Mouse (Mus musculus) midbrain, embryonic 13.5 days (tissue): ENCODE data around the gene Ehd4. TPM values are rescaled to one million over a fixed set of nuclear protein-coding genes. Genes with fewer than 3 reads are reported as not detected.

Experiments
- ATAC-seq: fragments of 200-750 bp; cut with Nextera tagmentation; 2 replicates; pipeline ENCODE4 v1.8.0; 2017; ENCODE audit warnings: mild to moderate bottlenecking, moderate TSS enrichment, moderate library complexity
- H3K27ac ChIP-seq: fragments of 300-500 bp; sonication (generic); 2 replicates; pipeline ENCODE4 v1.5.1; 2015; ENCODE audit warnings: inconsistent platforms, mild to moderate bottlenecking, moderate library complexity
- H3K27me3 ChIP-seq: fragments of 300-500 bp; sonication (generic); 2 replicates; pipeline ENCODE4 v1.6.1; 2015; ENCODE audit warnings: mild to moderate bottlenecking, inconsistent platforms
- H3K36me3 ChIP-seq: fragments of 300-500 bp; sonication (generic); 2 replicates; pipeline ENCODE4 v1.6.1; 2015; ENCODE audit warnings: mild to moderate bottlenecking, inconsistent platforms
- H3K4me1 ChIP-seq: fragments of 300-500 bp; sonication (generic); replicated peaks from 2 replicates; pipeline ENCODE4 v1.6.1; 2015; ENCODE audit warnings: inconsistent platforms
- H3K4me2 ChIP-seq: fragments of 300-500 bp; sonication (generic); replicated peaks from 2 replicates; pipeline ENCODE4 v1.6.1; 2015; ENCODE audit warnings: moderate library complexity, mild to moderate bottlenecking, inconsistent platforms
- H3K4me3 ChIP-seq: fragments of 300-500 bp; sonication (generic); replicated peaks from 2 replicates; pipeline ENCODE4 v1.5.1; 2015; ENCODE audit warnings: mild to moderate bottlenecking, inconsistent platforms
- H3K9ac ChIP-seq: fragments of 300-500 bp; sonication (generic); replicated peaks from 2 replicates; pipeline ENCODE4 v1.6.1; 2015; ENCODE audit warnings: mild to moderate bottlenecking, inconsistent platforms
- H3K9me3 ChIP-seq: fragments of 300-500 bp; sonication (generic); 2 replicates; pipeline ENCODE4 v1.6.1; 2016; ENCODE audit warnings: mild to moderate bottlenecking, inconsistent platforms
- WGBS: fragments of 180-500 bp; shearing (Covaris S2); methylation state at CpG from one replicate; pipeline ENCODE4 v1.1.7; 2015; 5-methylcytosine and 5-hydroxymethylcytosine counted together
- polyA plus RNA-seq: library from polyadenylated mRNA; unstranded; fragments of >200 nt; fragmentation: Nextera tagmentation; extraction: Ambion mirVana; gene quantifications from 2 replicates; pipeline ENCODE4 v1.2.1, GENCODE M21; 2015

The Ehd4 gene
- polyA plus RNA-seq, 1 experiment from 2014 or later, result 14.1 TPM

GRCm38 (mm10) chr2:120140326-120140725, 14.1 kb downstream of the Ehd4 start:
- no peak overlapping the region for H3K4me2 ChIP-seq
- ATAC-seq, result no peak
- 92% methylated on average over 5 of the region's 5 CpGs for WGBS
- H3K9me3 ChIP-seq, result no peaks in the 10 kb centered on the region
- no peak overlapping the region for H3K4me3 ChIP-seq
- no peaks in the 10 kb centered on the region for H3K4me1 ChIP-seq
- no peak overlapping the region for H3K27ac ChIP-seq
- no peaks in the 10 kb centered on the region for H3K27me3 ChIP-seq
- no peaks in the 10 kb centered on the region for H3K36me3 ChIP-seq
- H3K9ac ChIP-seq, result no peak overlapping the region

GRCm38 (mm10) chr2:120139091-120139490, 15.3 kb downstream of the Ehd4 start:
- Histone ChIP-seq H3K4me3 (no peak overlapping the region), H3K27ac (no peak overlapping the region), H3K9me3 (no peaks in the 10 kb centered on the region), H3K4me2 (no peak overlapping the region), H3K27me3 (no peaks in the 10 kb centered on the region), H3K4me1 (no peaks in the 10 kb centered on the region), H3K36me3 (no peaks in the 10 kb centered on the region), H3K9ac (no peak overlapping the region)
- WGBS, result 81% methylated on average over 1 of the region's 1 CpGs
- no peak for ATAC-seq

GRCm38 (mm10) chr2:120137281-120137680, 17.1 kb downstream of the Ehd4 start:
- no peak for ATAC-seq
- Histone ChIP-seq H3K4me3 (no peak overlapping the region), H3K9me3 (no peaks in the 10 kb centered on the region), H3K27me3 (no peaks in the 10 kb centered on the region), H3K27ac (no peak overlapping the region), H3K4me2 (no peak overlapping the region), H3K4me1 (no peaks in the 10 kb centered on the region), H3K9ac (no peak overlapping the region), H3K36me3 (no peaks in the 10 kb centered on the region)
- 81% methylated on average over 5 of the region's 5 CpGs for WGBS

GRCm38 (mm10) chr2:120134453-120135075, 19.8 kb downstream of the Ehd4 start:
- Histone ChIP-seq H3K36me3 (no peaks in the 10 kb centered on the region), H3K27me3 (no peaks in the 10 kb centered on the region), H3K4me3 (no peak overlapping the region), H3K4me2 (no peak overlapping the region), H3K27ac (no peak overlapping the region), H3K9ac (no peak overlapping the region), H3K9me3 (no peaks in the 10 kb centered on the region), H3K4me1 (no peaks in the 10 kb centered on the region)
- no peak for ATAC-seq

GRCm38 (mm10) chr2:120131881-120132280, 22.5 kb downstream of the Ehd4 start:
- no peak overlapping the region for H3K9ac ChIP-seq
- no peaks in the 10 kb centered on the region for H3K36me3 ChIP-seq
- H3K27ac ChIP-seq, result no peak overlapping the region
- no peak for ATAC-seq
- no peaks in the 10 kb centered on the region for H3K9me3 ChIP-seq
- no peaks in the 10 kb centered on the region for H3K27me3 ChIP-seq
- WGBS, result 96% methylated on average over 1 of the region's 1 CpGs
- no peak overlapping the region for H3K4me3 ChIP-seq
- no peaks in the 10 kb centered on the region for H3K4me1 ChIP-seq
- H3K4me2 ChIP-seq, result no peak overlapping the region

GRCm38 (mm10) chr2:120129252-120129908, 25.0 kb downstream of the Ehd4 start:
- no peak overlapping the region for H3K4me2 ChIP-seq
- no peaks in the 10 kb centered on the region for H3K36me3 ChIP-seq
- H3K27ac ChIP-seq, result no peak overlapping the region
- ATAC-seq, result no peak
- WGBS, result 75% methylated on average over 8 of the region's 8 CpGs
- no peaks in the 10 kb centered on the region for H3K9me3 ChIP-seq
- H3K9ac ChIP-seq, result no peak overlapping the region
- no peak overlapping the region for H3K4me3 ChIP-seq
- H3K27me3 ChIP-seq, result no peaks in the 10 kb centered on the region
- no peaks in the 10 kb centered on the region for H3K4me1 ChIP-seq

- 80% methylated on average over 1 of the region's 1 CpGs for WGBS
- Histone ChIP-seq H3K9ac (no peak overlapping the region), H3K36me3 (no peaks in the 10 kb centered on the region), H3K9me3 (no peaks in the 10 kb centered on the region), H3K27ac (no peak overlapping the region), H3K4me3 (no peak overlapping the region), H3K4me2 (no peak overlapping the region), H3K27me3 (no peaks in the 10 kb centered on the region), H3K4me1 (no peaks in the 10 kb centered on the region)
- ATAC-seq, result no peak
Observed at GRCm38 (mm10) chr2:120128611-120129051, 25.8 kb downstream of the Ehd4 start.

GRCm38 (mm10) chr2:120128011-120128410, 26.4 kb downstream of the Ehd4 start:
- no peak overlapping the region for H3K4me2 ChIP-seq

GRCm38 (mm10) chr2:120126901-120127300, 27.5 kb downstream of the Ehd4 start:
- Histone ChIP-seq H3K36me3 (no peaks in the 10 kb centered on the region), H3K27ac (no peak overlapping the region), H3K9me3 (no peaks in the 10 kb centered on the region), H3K4me1 (no peaks in the 10 kb centered on the region), H3K4me3 (no peak overlapping the region), H3K27me3 (no peaks in the 10 kb centered on the region), H3K4me2 (no peak overlapping the region), H3K9ac (no peak overlapping the region)
- ATAC-seq, result no peak
- 94% methylated on average over 1 of the region's 1 CpGs for WGBS

More at GRCm38 (mm10) chr2:120128011-120128410, 26.4 kb downstream of the Ehd4 start:
- H3K4me3 ChIP-seq, result no peak overlapping the region
- H3K4me1 ChIP-seq, result no peaks in the 10 kb centered on the region
- no peak overlapping the region for H3K9ac ChIP-seq
- H3K36me3 ChIP-seq, result no peaks in the 10 kb centered on the region
- ATAC-seq, result no peak
- H3K9me3 ChIP-seq, result no peaks in the 10 kb centered on the region
- H3K27ac ChIP-seq, result no peak overlapping the region
- no peaks in the 10 kb centered on the region for H3K27me3 ChIP-seq

GRCm38 (mm10) chr2:120126408-120126807, 28.0 kb downstream of the Ehd4 start:
- Histone ChIP-seq H3K4me2 (no peak overlapping the region), H3K9me3 (no peaks in the 10 kb centered on the region), H3K27me3 (no peaks in the 10 kb centered on the region), H3K4me1 (no peaks in the 10 kb centered on the region), H3K4me3 (no peak overlapping the region), H3K27ac (no peak overlapping the region), H3K9ac (no peak overlapping the region), H3K36me3 (no peaks in the 10 kb centered on the region)
- 87% methylated on average over 4 of the region's 4 CpGs for WGBS
- no peak for ATAC-seq

- H3K36me3 ChIP-seq, result no peaks in the 10 kb centered on the region
- H3K4me3 ChIP-seq, result no peak overlapping the region
- ATAC-seq, result no peak
- no peak overlapping the region for H3K9ac ChIP-seq
- H3K27me3 ChIP-seq, result no peaks in the 10 kb centered on the region
- H3K9me3 ChIP-seq, result no peaks in the 10 kb centered on the region
- no peak overlapping the region for H3K4me2 ChIP-seq
- no peak overlapping the region for H3K27ac ChIP-seq
- 97% methylated on average over 1 of the region's 1 CpGs for WGBS
- H3K4me1 ChIP-seq, result no peaks in the 10 kb centered on the region
Observed at GRCm38 (mm10) chr2:120125461-120125860, 28.9 kb downstream of the Ehd4 start.

- Histone ChIP-seq H3K9me3 (no peaks in the 10 kb centered on the region), H3K27ac (no peak overlapping the region), H3K4me1 (no peaks in the 10 kb centered on the region), H3K36me3 (no peaks in the 10 kb centered on the region), H3K4me3 (no peak overlapping the region), H3K27me3 (no peaks in the 10 kb centered on the region), H3K4me2 (no peak overlapping the region), H3K9ac (no peak overlapping the region)
- WGBS, result 90% methylated on average over 2 of the region's 2 CpGs
- no peak for ATAC-seq
Observed at GRCm38 (mm10) chr2:120124946-120125345, 29.5 kb downstream of the Ehd4 start.

- 64% methylated on average over 1 of the region's 1 CpGs for WGBS
- H3K9me3 ChIP-seq, result no peaks in the 10 kb centered on the region
- H3K36me3 ChIP-seq, result no peaks in the 10 kb centered on the region
- no peak for ATAC-seq
- no peak overlapping the region for H3K9ac ChIP-seq
- H3K27ac ChIP-seq, result no peak overlapping the region
- no peaks in the 10 kb centered on the region for H3K4me1 ChIP-seq
- H3K27me3 ChIP-seq, result no peaks in the 10 kb centered on the region
- H3K4me3 ChIP-seq, result no peak overlapping the region
- H3K4me2 ChIP-seq, result no peak overlapping the region
Observed at GRCm38 (mm10) chr2:120124096-120124495, 30.3 kb downstream of the Ehd4 start.
